Mouse (Mus musculus): ENCODE measurements around the gene Ptn. TPM values are rescaled to one million over a fixed set of nuclear protein-coding genes. Genes with fewer than 3 reads are reported as not detected.

Ptn gene
- total and polyA plus RNA-seq, 3 experiments = not detected

- no peak overlapping the region for H3K4me2 ChIP-seq (ENCODE audit: insufficient read depth, low read depth, poor library complexity, severe bottlenecking)
- H3K9ac ChIP-seq (ENCODE audit: insufficient read depth, low read depth) = no peak overlapping the region
- dilution Hi-C loops (cut with MboI; ENCODE audit: extremely low pct_ligation_motif_present, extremely low pct_unique_long_range_greater_than_20kb, low sequenced_read_pairs) = no loop called here
- TF ChIP-seq USF1 (IDR thresholded peaks at IDR 0.05; ENCODE audit: low read depth, low read length) = no peak
- no peak for TF ChIP-seq RAD21 (IDR thresholded peaks at IDR 0.05; ENCODE audit: low read depth, low read length)
- no peak for TF ChIP-seq BHLHE40 (IDR thresholded peaks at IDR 0.05; ENCODE audit: low read depth, low read length)
- no peak for TF ChIP-seq IRF4 (IDR thresholded peaks at IDR 0.05; ENCODE audit: low read depth, low read length)
- no peak for TF ChIP-seq TCF12 (IDR thresholded peaks at IDR 0.05; ENCODE audit: low read depth, low read length)
- TF ChIP-seq MYC (IDR thresholded peaks at IDR 0.05; ENCODE audit: low read depth, low read length) = no peak
- no peak for DNase-seq (ENCODE audit: extremely low read depth)
- in situ Hi-C loops (cut with MboI; ENCODE audit: low pct_ligation_motif_present, low pct_unique_long_range_greater_than_20kb, low sequenced_read_pairs) = no loop called here
- no peaks in the 10 kb centered on the region for H3K9me3 ChIP-seq (replicated peaks; ENCODE audit: low read length)
- no peaks in the 10 kb centered on the region for H3K27me3 ChIP-seq (replicated peaks)
- peaks cover 2 to 8% of the 10 kb centered on the region in 2 experiments for H3K36me3 ChIP-seq (replicated peaks in 1 of 2; ENCODE audit: control insufficient read depth in 1 of 2, insufficient read depth in 1 of 2, low read length in 1 of 2)
- no peak overlapping the region for H3K27ac ChIP-seq (ENCODE audit: insufficient read depth, low read depth)
- peaks cover 3 to 22% of the 10 kb centered on the region in 2 experiments; a peak in 3 of 4 replicates for H3K4me1 ChIP-seq (ENCODE audit: control insufficient read depth in 1 of 2, insufficient read depth in 2 of 2)
- no peak overlapping the region for H3K4me3 ChIP-seq (replicated peaks in 1 of 3; ENCODE audit: low read depth in 2 of 3, low read length in 2 of 3, poor library complexity in 1 of 3)
- H3K79me2 ChIP-seq (replicated peaks; ENCODE audit: control insufficient read depth, extremely low read depth, insufficient read depth, poor library complexity, severe bottlenecking) = no peaks in the 10 kb centered on the region
Observed at GRCm38 (mm10) chr6:36841701-36842100, 31.7 kb upstream of the Ptn start.

GRCm38 (mm10) chr6:36841174-36841573, 31.2 kb upstream of the Ptn start:
- Histone ChIP-seq H3K4me1 (ENCODE audit: control insufficient read depth in 1 of 2, insufficient read depth in 2 of 2) (peaks cover 5 to 27% of the 10 kb centered on the region in 2 experiments), H3K27ac (ENCODE audit: insufficient read depth, low read depth) (no peak overlapping the region), H3K9ac (ENCODE audit: insufficient read depth, low read depth) (no peak overlapping the region), H3K9me3 (replicated peaks; ENCODE audit: low read length) (no peaks in the 10 kb centered on the region), H3K4me2 (ENCODE audit: insufficient read depth, low read depth, poor library complexity, severe bottlenecking) (no peak overlapping the region), H3K27me3 (replicated peaks) (no peaks in the 10 kb centered on the region), H3K4me3 (replicated peaks in 1 of 3; ENCODE audit: low read depth in 2 of 3, low read length in 2 of 3, poor library complexity in 1 of 3) (no peak overlapping the region), H3K36me3 (replicated peaks in 1 of 2; ENCODE audit: control insufficient read depth in 1 of 2, insufficient read depth in 1 of 2, low read length in 1 of 2) (peaks cover 0 to 4% of the 10 kb centered on the region in 2 experiments), H3K79me2 (replicated peaks; ENCODE audit: control insufficient read depth, extremely low read depth, insufficient read depth, poor library complexity, severe bottlenecking) (no peaks in the 10 kb centered on the region)
- in situ Hi-C loops (cut with MboI; ENCODE audit: low pct_ligation_motif_present, low pct_unique_long_range_greater_than_20kb, low sequenced_read_pairs) = no loop called here
- dilution Hi-C loops (cut with MboI; ENCODE audit: extremely low pct_ligation_motif_present, extremely low pct_unique_long_range_greater_than_20kb, low sequenced_read_pairs) = no loop called here
- TF ChIP-seq POLR2AphosphoS2 (IDR thresholded peaks at IDR 0.05; ENCODE audit: low read depth, low read length) = no peak
- no peak for TF ChIP-seq CHD2 (IDR thresholded peaks at IDR 0.05; ENCODE audit: low read length)
- TF ChIP-seq ZNF384 (IDR thresholded peaks at IDR 0.05; ENCODE audit: low read depth, low read length) = no peak
- TF ChIP-seq MAZ (IDR thresholded peaks at IDR 0.05; ENCODE audit: low read depth, low read length) = no peak
- no peak for TF ChIP-seq KAT2A (IDR thresholded peaks at IDR 0.05; ENCODE audit: insufficient replicate concordance, low read length)
- DNase-seq (ENCODE audit: extremely low read depth) = no peak

GRCm38 (mm10) chr6:36838747-36839146, 28.7 kb upstream of the Ptn start:
- no peaks in the 10 kb centered on the region for H3K9me3 ChIP-seq (replicated peaks; ENCODE audit: low read length)
- H3K27ac ChIP-seq (ENCODE audit: insufficient read depth, low read depth) = no peak overlapping the region
- dilution Hi-C loops (cut with MboI; ENCODE audit: extremely low pct_ligation_motif_present, extremely low pct_unique_long_range_greater_than_20kb, low sequenced_read_pairs) = no loop called here
- H3K36me3 ChIP-seq (replicated peaks in 1 of 2; ENCODE audit: control insufficient read depth in 1 of 2, insufficient read depth in 1 of 2, low read length in 1 of 2) = no peaks in the 10 kb centered on the region
- no peaks in the 10 kb centered on the region for H3K79me2 ChIP-seq (replicated peaks; ENCODE audit: control insufficient read depth, extremely low read depth, insufficient read depth, poor library complexity, severe bottlenecking)
- no peak overlapping the region for H3K4me2 ChIP-seq (ENCODE audit: insufficient read depth, low read depth, poor library complexity, severe bottlenecking)
- H3K27me3 ChIP-seq (replicated peaks) = no peaks in the 10 kb centered on the region
- in situ Hi-C loops (cut with MboI; ENCODE audit: low pct_ligation_motif_present, low pct_unique_long_range_greater_than_20kb, low sequenced_read_pairs) = no loop called here
- peaks cover 5 to 29% of the 10 kb centered on the region in 2 experiments for H3K4me1 ChIP-seq (ENCODE audit: control insufficient read depth in 1 of 2, insufficient read depth in 2 of 2)
- DNase-seq (ENCODE audit: extremely low read depth) = no peak
- no peak overlapping the region for H3K9ac ChIP-seq (ENCODE audit: insufficient read depth, low read depth)
- no peak overlapping the region for H3K4me3 ChIP-seq (replicated peaks in 1 of 3; ENCODE audit: low read depth in 2 of 3, low read length in 2 of 3, poor library complexity in 1 of 3)
- TF ChIP-seq EP300 (IDR thresholded peaks at IDR 0.05; ENCODE audit: low read length) = peak; percentile 77
- no peak for TF ChIP-seq USF2 (conservative IDR thresholded peaks at IDR 0.05; ENCODE audit: low read depth, low read length)
- 0 out of 2 replicates have a peak, but pooled peaks have one; percentile 27 for TF ChIP-seq CHD2 (IDR thresholded peaks at IDR 0.05; ENCODE audit: low read length)
- TF ChIP-seq ZNF384 (IDR thresholded peaks at IDR 0.05; ENCODE audit: low read depth, low read length) = peak; percentile 84
- TF ChIP-seq JUN (IDR thresholded peaks at IDR 0.05; ENCODE audit: insufficient read depth, low read depth, low read length) = peak; percentile 15; the same call in 1 of the 2 replicates
- TF ChIP-seq UBTF (IDR thresholded peaks at IDR 0.05; ENCODE audit: low read depth, low read length) = no peak
- TF ChIP-seq NELFE (IDR thresholded peaks at IDR 0.05; ENCODE audit: low read depth, low read length) = no peak
- TF ChIP-seq ETS1 (conservative IDR thresholded peaks at IDR 0.05; ENCODE audit: low read depth, low read length) = peak; percentile 40; the same call in 1 of the 2 replicates
- TF ChIP-seq ELF1 (IDR thresholded peaks at IDR 0.05; ENCODE audit: low read depth, low read length) = no peak
- TF ChIP-seq MXI1 (IDR thresholded peaks at IDR 0.05; ENCODE audit: low read depth, low read length) = no peak
- peak; percentile 77 for TF ChIP-seq IRF4 (IDR thresholded peaks at IDR 0.05; ENCODE audit: low read depth, low read length)
- 0 out of 2 replicates have a peak, but pooled peaks have one; percentile 18 for TF ChIP-seq TCF12 (IDR thresholded peaks at IDR 0.05; ENCODE audit: low read depth, low read length)
- no peak for TF ChIP-seq MYC (IDR thresholded peaks at IDR 0.05; ENCODE audit: low read depth, low read length)
- TF ChIP-seq KAT2A (IDR thresholded peaks at IDR 0.05; ENCODE audit: insufficient replicate concordance, low read length) = no peak
- TF ChIP-seq ZC3H11A (IDR thresholded peaks at IDR 0.05; ENCODE audit: low read depth, low read length) = no peak
- peak; percentile 46; the same call in 1 of the 2 replicates for TF ChIP-seq JUND (conservative IDR thresholded peaks at IDR 0.05; ENCODE audit: low read depth, low read length)
